Mouse (Mus musculus) embryonic stem cell, embryonic (primary cell): ENCODE measurements around the gene Pdlim1.
"Not testable (repeated sequence)": the region's sequence is repeated elsewhere in the genome, so short reads cannot be mapped to it uniquely, and the experiment has no call there.

Experiments
- CTCF ChIA-PET, 4 experiments: fragments of 300-600 bp in 2 of 4; fragments of 350-600 bp in 2 of 4; sonication (Branson Sonifier 250); formaldehyde crosslinking; loops; one replicate each; lab custom pipeline; 2022; ENCODE audit warnings: inconsistent platforms in 2 of 4; lab: Charles Lee
- POLR2A ChIA-PET, 4 experiments: fragments of 300-600 bp in 2 of 4; fragments of 350-600 bp in 2 of 4; sonication (Branson Sonifier 250); formaldehyde crosslinking; loops; one replicate each; lab custom pipeline; 2022; ENCODE audit warnings: antibody characterized with exemption in 4 of 4, inconsistent platforms in 1 of 4; lab: Charles Lee

Pdlim1 gene

DNA sequence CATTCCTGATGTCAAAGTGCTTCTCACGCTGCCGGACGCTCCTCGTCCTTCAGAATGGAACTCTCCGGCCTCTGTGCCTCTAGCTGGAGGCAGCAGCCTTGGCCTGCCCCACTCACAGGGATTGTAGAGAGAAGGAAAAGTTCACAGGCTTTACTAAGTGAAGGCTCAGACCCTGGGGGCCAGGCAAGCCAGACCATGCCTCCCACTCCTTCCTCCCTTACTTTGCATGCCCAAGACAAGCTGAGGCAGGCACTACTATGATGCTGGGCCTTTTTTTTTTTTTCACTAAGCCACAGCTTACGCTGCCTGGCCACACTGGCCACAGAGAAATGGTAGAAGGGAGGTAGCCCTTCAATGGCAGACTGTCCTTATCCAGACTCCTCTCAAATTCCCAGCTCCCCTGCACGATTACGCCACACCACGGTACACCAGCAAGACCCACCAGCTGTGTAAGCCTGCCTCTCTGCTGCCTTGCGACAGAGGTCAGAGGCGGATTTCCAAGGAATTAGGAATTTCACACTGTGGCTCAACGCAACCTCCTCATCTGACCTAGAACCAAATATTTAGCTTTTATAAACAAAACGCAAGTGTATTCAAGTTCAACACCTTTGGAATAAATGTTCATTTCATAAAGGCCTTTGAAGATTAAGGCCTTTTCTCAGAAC lies 40.4 kb downstream of the Pdlim1 start:
- CTCF ChIA-PET, result interaction anchor here in 3 of 4 experiments (0.5 to 1.9 kb wide), 6 partner anchors 8 to 115 kb away, joined by 3 to 8 read pairs (median 4); no protein-coding TSS in a partner anchor

GRCm38 (mm10) chr19:40226516-40227151 lies 45.0 kb downstream of the Pdlim1 start:
- ChIA-PET POLR2A (no interaction called here), CTCF (interaction anchor here in 1 of 4 experiments (1.6 kb wide), 1 partner anchor 119 kb away, joined by 3 read pairs; no protein-coding TSS in a partner anchor)

More for the DNA sequence above, 40.4 kb downstream of the Pdlim1 start:
- POLR2A ChIA-PET, result interaction anchor here in 3 of 4 experiments (0.5 to 1.6 kb wide), 6 partner anchors 11 to 107 kb away, joined by 3 to 7 read pairs (median 4); no protein-coding TSS in a partner anchor

DNA sequence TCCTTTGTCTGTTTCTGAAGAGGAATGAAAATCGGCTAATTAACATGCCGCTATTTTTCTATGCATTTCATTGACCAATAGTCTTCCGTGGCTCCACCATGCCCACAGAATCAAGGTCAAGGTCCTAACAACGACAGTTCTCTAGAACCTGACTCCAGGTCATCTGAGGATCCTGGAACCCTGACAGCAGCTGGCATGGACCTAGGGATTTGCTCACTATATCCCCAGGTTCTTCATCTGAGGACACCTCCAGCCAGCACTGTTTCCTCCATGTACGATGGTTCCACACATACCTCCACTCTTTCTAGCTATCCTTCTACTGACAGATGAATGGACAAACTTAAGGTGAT lies 45.9 kb downstream of the Pdlim1 start:
- CTCF ChIA-PET, result interaction anchor here in 3 of 4 experiments (0.6 to 1.2 kb wide), 5 partner anchors 41 to 1244 kb away, joined by 3 to 10 read pairs (median 5); no protein-coding TSS in a partner anchor
- POLR2A ChIA-PET, result interaction anchor here in 2 of 4 experiments (0.7 to 0.8 kb wide), 2 partner anchors 51 to 362 kb away, joined by 3 to 4 read pairs; partner anchors contain the start of gene Aldh18a1 (in 1 of the 2)

DNA sequence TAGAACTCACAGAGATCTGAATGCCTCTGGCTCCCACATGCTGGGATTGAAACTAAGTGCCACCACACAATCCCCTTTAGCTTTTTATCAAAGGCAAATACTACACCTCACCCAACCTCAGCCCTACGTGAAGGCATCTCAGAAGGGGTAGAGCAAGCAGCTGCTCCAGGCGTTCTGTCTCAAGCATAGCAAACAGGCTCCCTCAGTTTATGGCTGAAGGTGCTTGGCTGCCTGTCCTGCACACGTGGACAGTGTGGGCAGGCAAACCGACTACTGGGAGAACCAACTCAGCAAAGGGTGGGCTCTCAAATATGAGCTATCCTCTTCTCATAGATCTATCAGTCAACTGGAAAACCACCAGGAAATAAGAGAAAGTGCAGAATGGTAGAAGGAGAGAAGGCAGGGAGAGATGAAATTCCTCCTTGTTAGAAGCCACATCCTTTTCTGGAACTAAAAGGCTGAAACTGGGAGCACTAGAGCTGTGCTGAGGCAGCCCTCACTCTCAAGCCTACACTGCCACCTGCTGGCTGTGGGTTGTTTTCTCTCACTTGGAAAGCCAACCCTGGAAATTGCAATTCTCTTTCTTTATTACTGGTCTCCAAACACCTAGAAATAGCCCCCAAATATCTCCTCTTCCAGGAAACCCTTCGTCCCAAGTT lies 46.4 kb downstream of the Pdlim1 start:
- CTCF ChIA-PET, result interaction anchor here (0.6 to 1.2 kb wide), 6 partner anchors 42 to 1243 kb away, joined by 3 to 10 read pairs (median 5); no protein-coding TSS in a partner anchor
- POLR2A ChIA-PET, result interaction anchor here in 2 of 4 experiments (0.7 to 0.8 kb wide), 2 partner anchors 51 to 363 kb away, joined by 3 to 4 read pairs; partner anchors contain the start of gene Aldh18a1 (in 1 of the 2)

GRCm38 (mm10) chr19:40222307-40222706 lies 49.3 kb downstream of the Pdlim1 start:
- CTCF ChIA-PET, POLR2A ChIA-PET: not testable (repeated sequence)

DNA sequence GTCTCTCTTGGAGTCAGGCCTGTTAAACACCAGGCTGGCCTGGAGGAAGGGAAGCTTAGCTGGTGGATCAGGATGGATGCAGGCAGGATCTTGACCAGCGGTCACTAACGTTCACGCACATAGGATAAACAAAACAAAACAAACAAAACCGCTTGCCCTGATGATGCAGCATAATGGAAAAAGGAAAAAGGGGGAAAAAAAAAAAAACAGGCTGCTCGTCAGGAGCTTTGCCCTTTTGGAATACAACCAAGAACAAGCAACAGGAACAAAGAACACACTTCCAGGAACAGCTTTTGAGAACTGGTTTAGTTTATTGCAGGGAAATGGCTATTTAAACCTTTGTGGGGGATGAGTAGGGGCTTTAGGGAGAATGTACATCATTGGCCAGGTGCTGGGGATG lies 50.8 kb downstream of the Pdlim1 start:
- CTCF ChIA-PET, result interaction anchor here in 2 of 4 experiments (0.6 to 1.3 kb wide), 2 partner anchors 10 to 630 kb away, joined by 3 to 5 read pairs; no protein-coding TSS in a partner anchor
- POLR2A ChIA-PET, result interaction anchor here in 2 of 4 experiments (0.7 kb wide), 2 partner anchors 42 to 52 kb away, joined by 3 to 6 read pairs; no protein-coding TSS in a partner anchor

DNA sequence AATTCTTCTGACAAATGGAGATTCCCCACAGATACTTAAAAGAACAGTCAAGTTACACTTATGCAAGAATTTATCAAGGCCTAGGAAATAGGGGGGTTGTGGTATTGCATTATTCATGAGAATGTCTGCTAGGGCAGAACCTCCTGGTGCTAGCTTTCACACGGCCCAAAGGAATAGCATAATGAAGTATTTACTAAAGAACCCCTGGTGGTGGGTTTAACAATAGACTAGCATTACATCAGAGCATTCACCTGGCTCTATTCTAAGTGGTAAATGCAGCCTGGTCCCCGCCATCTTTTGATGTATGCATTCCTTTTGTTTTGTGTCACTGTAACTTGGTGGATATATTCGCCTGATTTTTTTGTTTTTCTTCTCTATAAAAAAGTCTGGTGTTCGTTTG lies 68.7 kb downstream of the Pdlim1 start:
- CTCF ChIA-PET, POLR2A ChIA-PET: not testable (repeated sequence)

GRCm38 (mm10) chr19:40190596-40190995 lies 81.0 kb downstream of the Pdlim1 start:
- ChIA-PET CTCF (no interaction called here), POLR2A (interaction anchor here in 1 of 4 experiments (0.6 to 0.8 kb wide), 2 partner anchors 535 to 1260 kb away, joined by 3 read pairs; partner anchors contain the start of gene Hells)

DNA sequence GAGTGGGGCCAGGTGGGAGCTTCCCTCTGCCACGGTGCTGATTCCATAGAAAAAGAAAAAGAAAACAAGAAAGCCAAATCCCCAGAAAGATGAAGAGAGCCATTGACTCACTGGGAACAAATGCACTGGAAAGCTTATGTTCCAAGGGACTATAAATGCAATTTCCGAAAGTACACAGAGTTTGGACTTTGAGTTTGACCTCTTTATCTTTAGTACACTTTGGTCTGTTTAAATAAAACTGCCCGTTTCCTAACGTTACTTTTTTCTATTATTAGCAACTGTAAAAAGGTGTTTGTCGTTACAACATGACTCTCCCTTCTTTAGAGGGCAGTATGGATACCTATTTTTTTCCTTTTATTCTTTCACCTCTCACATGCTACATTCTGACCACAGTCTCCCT lies 84.5 kb downstream of the Pdlim1 start, which contains the start of gene Cyp2c70:
Cyp2c70 (minus strand) TSS at position 174 of the 400 bp plus-strand sequence.
- CTCF ChIA-PET, result no interaction called here
- POLR2A ChIA-PET, result no interaction called here

- CTCF ChIA-PET, result no interaction called here
- POLR2A ChIA-PET, result no interaction called here
These were observed 88.0 kb downstream of the Pdlim1 start for GRCm38 (mm10) chr19:40183600-40183999.

- POLR2A ChIA-PET, result no interaction called here
- CTCF ChIA-PET, result interaction anchor here in 1 of 4 experiments (0.7 kb wide), 1 partner anchor 1379 kb away, joined by 3 read pairs; no protein-coding TSS in a partner anchor
These were observed 93.3 kb downstream of the Pdlim1 start for GRCm38 (mm10) chr19:40178311-40178710.
